Mouse (Mus musculus): ENCODE measurements around the gene 1110008P14Rik. TPM values are rescaled to one million over a fixed set of nuclear protein-coding genes. Genes with fewer than 3 reads are reported as not detected.

The 1110008P14Rik gene
- polyA plus RNA-seq, 1 experiment from 2014 or later: 107 TPM

DNA sequence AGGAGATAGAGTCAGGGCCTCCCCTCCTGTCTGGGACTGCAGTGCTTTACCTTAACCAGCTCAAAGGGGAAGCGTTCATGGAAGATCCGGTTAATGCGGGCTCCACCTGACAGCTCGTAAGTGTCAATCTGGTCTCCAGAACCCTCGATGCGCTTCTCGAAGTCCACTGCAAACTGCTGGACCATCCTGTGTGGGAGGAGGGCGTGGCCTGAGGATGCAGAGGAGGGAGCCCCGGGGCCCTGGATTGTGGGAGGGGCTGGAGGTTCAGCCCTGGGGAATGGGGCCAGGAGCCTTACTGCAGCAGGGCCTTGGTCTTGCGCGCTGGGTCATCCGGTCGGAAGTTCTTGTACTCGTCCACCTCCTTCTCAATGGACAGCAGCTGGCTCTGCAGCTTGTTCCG lies 45.9 kb downstream of the 1110008P14Rik start:
- no peaks in the 10 kb centered on the region for H3K27me3 ChIP-seq (ENCODE audit: control insufficient read depth, insufficient read depth, low read length)
- H3K4me1 ChIP-seq (ENCODE audit: control insufficient read depth, insufficient read depth, low read length): no peaks in the 10 kb centered on the region
- no peak overlapping the region for H3K9ac ChIP-seq (replicated peaks; ENCODE audit: low read length)
- DNase-seq (no peak), ATAC-seq (ENCODE audit: low FRiP score, low TSS enrichment) (no peak)
- no peaks in the 10 kb centered on the region for H3K9me3 ChIP-seq (ENCODE audit: control insufficient read depth, low read length)
- H3K27ac ChIP-seq (replicated peaks; ENCODE audit: low read depth, low read length): no peak overlapping the region
- WGBS: 54% methylated on average over 15 of the region's 15 CpGs
- H3K4me2 ChIP-seq (ENCODE audit: low read length): no peak overlapping the region
- H3K36me3 ChIP-seq (ENCODE audit: control insufficient read depth, insufficient read depth, low read length): peaks cover 69% of the 10 kb centered on the region
- H3K4me3 ChIP-seq (replicated peaks; ENCODE audit: low read depth, low read length): no peak overlapping the region

DNA sequence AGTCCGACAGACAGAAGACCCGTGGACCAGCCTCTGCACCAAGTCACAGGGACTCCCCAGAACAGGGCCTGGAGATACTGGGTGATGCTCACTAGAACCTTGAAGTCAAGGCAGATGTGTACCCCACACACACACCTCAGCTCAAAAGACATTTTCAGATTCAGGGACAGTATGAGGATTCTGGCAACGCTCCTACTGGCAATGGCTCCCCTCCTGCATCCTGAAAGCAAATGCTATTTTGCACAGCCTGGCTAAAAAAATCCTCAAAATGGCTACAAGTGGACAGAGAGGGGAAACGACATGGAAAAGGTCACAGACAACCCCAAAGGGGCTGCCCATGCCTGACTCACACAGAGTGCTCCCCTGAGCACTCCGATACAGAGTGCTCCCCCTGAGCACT lies 49.6 kb downstream of the 1110008P14Rik start:
- Histone ChIP-seq H3K4me1 (ENCODE audit: control insufficient read depth, insufficient read depth, low read length) (no peaks in the 10 kb centered on the region), H3K9me3 (ENCODE audit: control insufficient read depth, low read length) (no peaks in the 10 kb centered on the region), H3K9ac (replicated peaks; ENCODE audit: low read length) (no peak overlapping the region), H3K27me3 (ENCODE audit: control insufficient read depth, insufficient read depth, low read length) (no peaks in the 10 kb centered on the region), H3K36me3 (ENCODE audit: control insufficient read depth, insufficient read depth, low read length) (peaks cover 45% of the 10 kb centered on the region), H3K4me2 (ENCODE audit: low read length) (no peak overlapping the region), H3K27ac (replicated peaks; ENCODE audit: low read depth, low read length) (no peak overlapping the region), H3K4me3 (replicated peaks; ENCODE audit: low read depth, low read length) (no peak overlapping the region)
- ATAC-seq (ENCODE audit: low FRiP score, low TSS enrichment): no peak
- 87% methylated on average over 5 of the region's 5 CpGs for WGBS
- DNase-seq: no peak

DNA sequence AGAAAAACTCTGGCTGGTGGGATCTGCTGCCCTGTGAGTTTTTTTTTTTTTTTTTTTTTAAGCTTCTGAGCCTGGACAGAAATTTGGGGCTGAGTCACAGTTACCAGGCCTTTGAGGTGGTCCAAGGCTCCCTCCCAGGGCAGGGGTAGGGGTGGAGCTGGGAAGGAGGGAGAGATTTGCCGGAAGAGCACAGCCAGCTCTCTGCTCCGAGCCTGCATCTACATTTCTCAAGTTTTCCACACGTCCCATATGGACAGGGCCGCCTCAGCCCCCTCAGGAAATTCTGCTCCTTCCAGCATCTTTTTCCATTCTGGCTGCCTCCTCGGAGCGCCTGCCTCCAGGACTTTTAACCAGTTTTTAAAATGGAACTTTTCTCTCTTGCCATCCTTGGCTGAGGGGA lies 52.2 kb downstream of the 1110008P14Rik start:
- DNase-seq (no peak), ATAC-seq (ENCODE audit: low FRiP score, low TSS enrichment) (no peak)
- no peak overlapping the region for H3K4me3 ChIP-seq (replicated peaks; ENCODE audit: low read depth, low read length)
- no peak overlapping the region for H3K27ac ChIP-seq (replicated peaks; ENCODE audit: low read depth, low read length)
- H3K9ac ChIP-seq (replicated peaks; ENCODE audit: low read length): no peak overlapping the region
- no peaks in the 10 kb centered on the region for H3K27me3 ChIP-seq (ENCODE audit: control insufficient read depth, insufficient read depth, low read length)
- no peak overlapping the region for H3K4me2 ChIP-seq (ENCODE audit: low read length)
- H3K4me1 ChIP-seq (ENCODE audit: control insufficient read depth, insufficient read depth, low read length): no peaks in the 10 kb centered on the region
- WGBS: 60% methylated on average over 6 of the region's 6 CpGs
- H3K9me3 ChIP-seq (ENCODE audit: control insufficient read depth, low read length): no peaks in the 10 kb centered on the region
- peaks cover 21% of the 10 kb centered on the region for H3K36me3 ChIP-seq (ENCODE audit: control insufficient read depth, insufficient read depth, low read length)

DNA sequence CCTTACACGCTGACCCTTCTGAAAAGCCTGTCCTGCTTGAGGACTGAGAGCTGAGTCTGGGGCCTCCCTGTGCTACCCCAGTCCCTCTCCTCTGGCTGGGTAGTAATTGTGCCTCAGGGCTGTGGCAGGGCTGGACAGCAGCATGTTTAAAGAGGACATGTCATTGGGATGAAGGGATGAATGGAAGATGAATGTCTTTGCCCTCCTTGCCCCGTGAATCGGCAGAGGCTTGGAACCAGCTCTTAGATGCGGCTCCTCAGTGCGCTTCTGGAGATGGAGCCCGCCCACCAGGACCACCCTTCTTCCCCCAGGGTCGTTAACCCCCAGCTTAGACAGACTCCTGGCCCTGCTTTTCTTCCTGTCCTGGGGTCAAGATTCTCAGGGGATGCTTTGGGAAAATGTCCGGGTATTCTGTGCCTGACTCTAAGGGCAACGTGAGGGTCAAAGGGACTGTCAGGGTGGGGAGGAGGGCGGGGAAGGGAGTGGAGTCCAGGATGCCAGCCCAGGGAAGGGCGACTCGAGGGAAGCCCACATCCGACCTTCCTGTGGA lies 52.8 kb downstream of the 1110008P14Rik start:
- Histone ChIP-seq H3K4me2 (ENCODE audit: low read length) (no peak overlapping the region), H3K9me3 (ENCODE audit: control insufficient read depth, low read length) (no peaks in the 10 kb centered on the region), H3K27me3 (ENCODE audit: control insufficient read depth, insufficient read depth, low read length) (no peaks in the 10 kb centered on the region), H3K27ac (replicated peaks; ENCODE audit: low read depth, low read length) (no peak overlapping the region), H3K4me1 (ENCODE audit: control insufficient read depth, insufficient read depth, low read length) (no peaks in the 10 kb centered on the region; the same call in 1 of the 2 replicates), H3K36me3 (ENCODE audit: control insufficient read depth, insufficient read depth, low read length) (peaks cover 15% of the 10 kb centered on the region), H3K9ac (replicated peaks; ENCODE audit: low read length) (no peak overlapping the region), H3K4me3 (replicated peaks; ENCODE audit: low read depth, low read length) (no peak overlapping the region)
- WGBS: 40% methylated on average over 13 of the region's 13 CpGs
- ATAC-seq (ENCODE audit: low FRiP score, low TSS enrichment): no peak
- DNase-seq: no peak

DNA sequence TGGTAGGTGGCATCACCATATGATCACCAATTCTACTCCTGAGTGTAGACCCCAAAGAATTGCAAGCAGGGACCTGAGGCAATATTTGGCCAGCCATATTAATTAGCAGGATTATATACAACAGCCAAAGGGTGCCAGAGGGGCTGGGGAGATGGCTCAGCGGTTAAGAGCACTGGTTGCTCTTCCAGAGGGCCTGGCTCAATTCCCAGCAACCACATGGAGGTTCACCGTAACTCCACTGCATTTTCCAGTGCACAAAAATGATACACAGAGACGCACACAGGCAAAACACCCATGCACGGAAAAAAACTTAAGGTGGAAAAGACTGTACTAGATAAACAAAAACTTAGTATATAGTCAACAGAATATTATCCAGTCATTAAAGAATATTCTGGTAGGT lies 54.5 kb downstream of the 1110008P14Rik start:
- Histone ChIP-seq H3K4me3 (replicated peaks; ENCODE audit: low read depth, low read length) (no peak overlapping the region), H3K27me3 (ENCODE audit: control insufficient read depth, insufficient read depth, low read length) (no peaks in the 10 kb centered on the region), H3K36me3 (ENCODE audit: control insufficient read depth, insufficient read depth, low read length) (peaks cover 3% of the 10 kb centered on the region; the same call in 1 of the 2 replicates), H3K9me3 (ENCODE audit: control insufficient read depth, low read length) (no peaks in the 10 kb centered on the region), H3K9ac (replicated peaks; ENCODE audit: low read length) (no peak overlapping the region), H3K4me1 (ENCODE audit: control insufficient read depth, insufficient read depth, low read length) (peaks cover 15% of the 10 kb centered on the region), H3K4me2 (ENCODE audit: low read length) (no peak overlapping the region), H3K27ac (replicated peaks; ENCODE audit: low read depth, low read length) (no peak overlapping the region)
- 83% methylated on average over 4 of the region's 4 CpGs for WGBS
- no peak for ATAC-seq (ENCODE audit: low FRiP score, low TSS enrichment)
- no peak for DNase-seq

Other genes with a start within 250 kb of the 1110008P14Rik start
- 121 and 141 TPM in 2 replicates for gene Prrc2b, start 230.9 kb downstream of the 1110008P14Rik start, polyA plus RNA-seq (2014; fragmentation: Nextera tagmentation; extraction: Ambion mirVana)
- 28.3 and 33.2 TPM in 2 replicates for gene Pomt1, start 145.3 kb downstream of the 1110008P14Rik start, polyA plus RNA-seq (2014; fragmentation: Nextera tagmentation; extraction: Ambion mirVana)
- 89.6 and 96.1 TPM in 2 replicates for gene Uck1, start 121.8 kb downstream of the 1110008P14Rik start, polyA plus RNA-seq (2014; fragmentation: Nextera tagmentation; extraction: Ambion mirVana)
- gene Golga2, start 94.6 kb downstream of the 1110008P14Rik start, polyA plus RNA-seq (2014; fragmentation: Nextera tagmentation; extraction: Ambion mirVana): 22.5 and 26.1 TPM in 2 replicates
- gene Swi5, start 93.9 kb downstream of the 1110008P14Rik start, polyA plus RNA-seq (2014; fragmentation: Nextera tagmentation; extraction: Ambion mirVana): 169 and 339 TPM in 2 replicates
- 46.4 and 54.1 TPM in 2 replicates for gene Ciz1, start 29.6 kb downstream of the 1110008P14Rik start, polyA plus RNA-seq (2014; fragmentation: Nextera tagmentation; extraction: Ambion mirVana)
- gene Dnm1, start 28.6 kb downstream of the 1110008P14Rik start, polyA plus RNA-seq (2014; fragmentation: Nextera tagmentation; extraction: Ambion mirVana): 90.6 and 103 TPM in 2 replicates
- gene Lcn2, start 6.3 kb upstream of the 1110008P14Rik start, polyA plus RNA-seq (2014; fragmentation: Nextera tagmentation; extraction: Ambion mirVana): not detected in 2 replicates
- gene Ptges2, start 14.0 kb upstream of the 1110008P14Rik start, polyA plus RNA-seq (2014; fragmentation: Nextera tagmentation; extraction: Ambion mirVana): 46.2 and 64.4 TPM in 2 replicates
- 5.3 and 5.6 TPM in 2 replicates for gene Naif1, start 68.5 kb upstream of the 1110008P14Rik start, polyA plus RNA-seq (2014; fragmentation: Nextera tagmentation; extraction: Ambion mirVana)
- gene Slc25a25, start 69.5 kb upstream of the 1110008P14Rik start, polyA plus RNA-seq (2014; fragmentation: Nextera tagmentation; extraction: Ambion mirVana): 36.3 and 41.5 TPM in 2 replicates
- gene Fam102a, start 153.4 kb upstream of the 1110008P14Rik start, polyA plus RNA-seq (2014; fragmentation: Nextera tagmentation; extraction: Ambion mirVana): 6.9 and 7.8 TPM in 2 replicates
- gene Dpm2, start 188.9 kb upstream of the 1110008P14Rik start, polyA plus RNA-seq (2014; fragmentation: Nextera tagmentation; extraction: Ambion mirVana): 138 and 165 TPM in 2 replicates
- 7.1 and 11.5 TPM in 2 replicates for gene Pip5kl1, start 192.9 kb upstream of the 1110008P14Rik start, polyA plus RNA-seq (2014; fragmentation: Nextera tagmentation; extraction: Ambion mirVana)
- 0.29 and 1.3 TPM in 2 replicates for gene 9430097D07Rik, start 193.7 kb upstream of the 1110008P14Rik start, polyA plus RNA-seq (2014; fragmentation: Nextera tagmentation; extraction: Ambion mirVana)
- 20.1 and 24.8 TPM in 2 replicates for gene St6galnac4, start 205.2 kb upstream of the 1110008P14Rik start, polyA plus RNA-seq (2014; fragmentation: Nextera tagmentation; extraction: Ambion mirVana)
- 7.6 and 10.2 TPM in 2 replicates for gene St6galnac6, start 217.8 kb upstream of the 1110008P14Rik start, polyA plus RNA-seq (2014; fragmentation: Nextera tagmentation; extraction: Ambion mirVana)
- 69.2 and 76.2 TPM in 2 replicates for gene Ak1, start 239.8 kb upstream of the 1110008P14Rik start, polyA plus RNA-seq (2014; fragmentation: Nextera tagmentation; extraction: Ambion mirVana)